ENCODE assay signal across 14 mouse cellular contexts in the genomic region with DNA sequence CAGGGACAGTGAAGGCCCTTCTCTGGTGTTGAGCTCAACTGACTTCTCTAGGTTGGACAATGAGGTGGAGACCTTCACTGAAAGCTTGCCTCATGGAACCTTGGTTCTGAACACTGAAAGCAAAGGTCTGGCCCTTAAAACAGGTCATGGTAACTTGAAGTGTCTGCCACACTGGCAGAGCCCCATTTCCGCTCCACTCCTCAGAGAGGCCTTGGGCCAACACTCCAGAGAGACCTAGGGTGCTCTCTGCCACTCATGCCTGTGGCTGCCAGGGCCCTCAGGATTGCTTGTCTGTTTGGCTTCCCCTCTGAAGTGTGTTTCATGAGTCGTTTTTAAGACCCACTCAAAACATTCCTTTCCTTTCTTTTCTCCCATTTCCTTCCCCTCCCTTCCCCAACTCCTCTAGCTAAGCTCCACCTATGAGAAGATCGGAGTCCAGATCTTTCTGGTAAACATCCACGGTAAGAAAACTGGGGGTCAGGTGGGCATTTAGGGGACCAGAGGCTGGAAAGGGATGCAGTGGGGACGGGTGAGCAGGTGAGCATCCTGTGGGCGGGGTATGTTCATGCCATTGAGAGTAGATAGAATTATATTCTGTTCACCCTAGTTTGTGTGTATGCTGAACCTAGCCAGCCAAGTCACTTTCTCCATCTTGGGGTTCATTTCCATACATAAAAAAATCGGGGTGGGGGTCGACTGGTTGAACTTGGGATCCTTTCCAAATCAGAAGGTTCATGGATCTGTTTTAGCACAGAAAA. TPM values are rescaled to one million over a fixed set of nuclear protein-coding genes. Genes with fewer than 3 reads are reported as not detected.
DNase-seq lines count a peak whose midpoint lies in the region; ATAC-seq and TF ChIP-seq lines count a peak whose summit lies in the region.
"Had no signal": no experiment of that assay in that cellular context is flagged by ENCODE, and none has a peak within 500 bp of the region (broad histone marks: within the 10 kb centered on the region; RNA-seq: fewer than 3 reads in every experiment).

No protein-coding gene starts in this region.

- no peak overlapping the region for H3K27ac ChIP-seq in heart, embryonic 12.5 days (ENCODE audit: poor library complexity, severe bottlenecking)
- peak overlapping the region; percentile 59 for H3K27ac ChIP-seq in lung, postnatal 0 days (ENCODE audit: low read length)
- no peak overlapping the region for H3K27ac ChIP-seq in forebrain, embryonic 11.5 days (ENCODE audit: low read depth, low read length)
- H3K27ac ChIP-seq in hindbrain, embryonic 16.5 days (ENCODE audit: low read depth, low read length), result no peak overlapping the region
- H3K27ac ChIP-seq: hindbrain, embryonic 13.5 days; limb, embryonic 15.5 days; midbrain, embryonic 13.5 days; neural tube, embryonic 15.5 days had no signal

- no peak for TF ChIP-seq CTCF in lung, postnatal 0 days (IDR thresholded peaks at IDR 0.05)

- no peak for ATAC-seq in heart, embryonic 12.5 days (ENCODE audit: insufficient number of reproducible peaks, low FRiP score)
- ATAC-seq in lung, postnatal 0 days, result peak; percentile 91
- no peak for ATAC-seq in forebrain, embryonic 11.5 days (replicated peaks; ENCODE audit: low FRiP score)
- ATAC-seq in hindbrain, embryonic 16.5 days, result no peak

- H3K4me1 ChIP-seq in heart, embryonic 12.5 days (replicated peaks), result peaks cover 10% of the 10 kb centered on the region; the same call in 1 of the 2 replicates
- peaks cover 10% of the 10 kb centered on the region; the same call in 1 of the 2 replicates for H3K4me1 ChIP-seq in lung, postnatal 0 days (ENCODE audit: insufficient read depth, low read depth, low read length)
- H3K4me1 ChIP-seq in forebrain, embryonic 11.5 days (replicated peaks; ENCODE audit: control insufficient read depth, insufficient read depth, low read length), result no peaks in the 10 kb centered on the region
- H3K4me1 ChIP-seq in hindbrain, embryonic 16.5 days (ENCODE audit: control insufficient read depth, insufficient read depth, low read depth, low read length), result peaks cover 2% of the 10 kb centered on the region; the same call in 1 of the 2 replicates
- H3K4me1 ChIP-seq: limb, embryonic 15.5 days; midbrain, embryonic 13.5 days had no signal

- H3K4me2 ChIP-seq in heart, embryonic 12.5 days, result no peak overlapping the region
- no peak overlapping the region for H3K4me2 ChIP-seq in lung, postnatal 0 days (replicated peaks; ENCODE audit: low read depth, low read length)
- no peak overlapping the region for H3K4me2 ChIP-seq in forebrain, embryonic 11.5 days (ENCODE audit: low read depth, low read length, severe bottlenecking)
- no peak overlapping the region for H3K4me2 ChIP-seq in hindbrain, embryonic 16.5 days (ENCODE audit: low read length)
- H3K4me2 ChIP-seq: limb, embryonic 15.5 days had no signal

- no peak overlapping the region for H3K4me3 ChIP-seq in heart, embryonic 12.5 days
- no peak overlapping the region for H3K4me3 ChIP-seq in lung, postnatal 0 days (ENCODE audit: low read depth, low read length)
- no peak overlapping the region for H3K4me3 ChIP-seq in forebrain, embryonic 11.5 days (ENCODE audit: low read depth, low read length)
- H3K4me3 ChIP-seq in hindbrain, embryonic 16.5 days (ENCODE audit: low read length), result no peak overlapping the region
- H3K4me3 ChIP-seq: erythroblast, embryonic 14.5 days; hindbrain, embryonic 13.5 days; limb, embryonic 15.5 days; midbrain, embryonic 13.5 days; myocyte; neural tube, embryonic 15.5 days had no signal

- no peaks in the 10 kb centered on the region for H3K9me3 ChIP-seq in heart, embryonic 12.5 days (replicated peaks)
- H3K9me3 ChIP-seq in lung, postnatal 0 days (ENCODE audit: low read length), result no peaks in the 10 kb centered on the region
- H3K9me3 ChIP-seq in forebrain, embryonic 11.5 days (ENCODE audit: control insufficient read depth, low read length), result no peaks in the 10 kb centered on the region
- no peaks in the 10 kb centered on the region for H3K9me3 ChIP-seq in hindbrain, embryonic 16.5 days (ENCODE audit: control insufficient read depth, low read length)
- H3K9me3 ChIP-seq: hindbrain, embryonic 13.5 days; limb, embryonic 15.5 days; midbrain, embryonic 13.5 days; neural tube, embryonic 15.5 days had no signal

- peak; percentile 85 for DNase-seq in heart, adult 11 months
- peak; percentile 14 to 45 for DNase-seq in urinary bladder, postnatal 4 days (ENCODE audit: low spot score in 2 of 2)
- DNase-seq in urinary bladder, postnatal 25 days (ENCODE audit: low spot score), result no peak
- peak; percentile 94 for DNase-seq in lung, postnatal 0 days (ENCODE audit: low spot score)
- DNase-seq in forebrain, embryonic 11.5 days (ENCODE audit: low spot score), result no peak

- H3K36me3 ChIP-seq in heart, embryonic 12.5 days, result no peaks in the 10 kb centered on the region
- no peaks in the 10 kb centered on the region for H3K36me3 ChIP-seq in lung, postnatal 0 days (ENCODE audit: insufficient read depth, low read length)
- no peaks in the 10 kb centered on the region for H3K36me3 ChIP-seq in forebrain, embryonic 11.5 days (ENCODE audit: control insufficient read depth, insufficient read depth, low read length)
- H3K36me3 ChIP-seq in hindbrain, embryonic 16.5 days (ENCODE audit: control insufficient read depth, insufficient read depth, low read length), result no peaks in the 10 kb centered on the region
- H3K36me3 ChIP-seq: hindbrain, embryonic 13.5 days; limb, embryonic 15.5 days; midbrain, embryonic 13.5 days; neural tube, embryonic 15.5 days had no signal

- WGBS in heart, embryonic 12.5 days, result 53% methylated on average over 8 of the region's 8 CpGs
- WGBS in lung, postnatal 0 days, result 34% methylated on average over 8 of the region's 8 CpGs
- WGBS in forebrain, embryonic 11.5 days, result 65% methylated on average over 8 of the region's 8 CpGs
- 64% methylated on average over 8 of the region's 8 CpGs for WGBS in hindbrain, embryonic 16.5 days

- H3K9ac ChIP-seq in heart, embryonic 12.5 days, result no peak overlapping the region
- H3K9ac ChIP-seq in lung, postnatal 0 days (replicated peaks; ENCODE audit: low read depth), result no peak overlapping the region
- no peak overlapping the region for H3K9ac ChIP-seq in forebrain, embryonic 11.5 days (ENCODE audit: low read length)
- H3K9ac ChIP-seq in hindbrain, embryonic 16.5 days (ENCODE audit: low read depth, low read length), result no peak overlapping the region
- H3K9ac ChIP-seq: hindbrain, embryonic 13.5 days; limb, embryonic 15.5 days; midbrain, embryonic 13.5 days; neural tube, embryonic 15.5 days had no signal

- 0 out of 2 replicates have a peak, but pooled peaks cover 3% of the 10 kb centered on the region for H3K27me3 ChIP-seq in heart, embryonic 12.5 days (replicated peaks)
- H3K27me3 ChIP-seq in lung, postnatal 0 days (replicated peaks; ENCODE audit: insufficient read depth, low read length), result no peaks in the 10 kb centered on the region
- H3K27me3 ChIP-seq in forebrain, embryonic 11.5 days (ENCODE audit: control insufficient read depth, insufficient read depth, low read length), result no peaks in the 10 kb centered on the region
- H3K27me3 ChIP-seq in hindbrain, embryonic 16.5 days (replicated peaks; ENCODE audit: control insufficient read depth, insufficient read depth, low read length), result no peaks in the 10 kb centered on the region
- H3K27me3 ChIP-seq: limb, embryonic 15.5 days; neural tube, embryonic 15.5 days had no signal

- peak; percentile 89 for TF ChIP-seq EP300 in lung, postnatal 0 days (IDR thresholded peaks at IDR 0.05)

RNA-seq across cellular contexts. Expression of a gene that starts 20.9 kb away (rescaled TPM):
- polyA plus RNA-seq in heart, embryonic 12.5 days (2016; fragmentation: Nextera tagmentation; extraction: Ambion mirVana), result 0.04 and 0.05 TPM in 2 replicates
- 10.9 and 12.3 TPM in 2 replicates for polyA plus RNA-seq in lung, postnatal 0 days (2015; fragmentation: Nextera tagmentation; extraction: Ambion mirVana)
- not detected in 2 replicates for polyA plus RNA-seq in forebrain, embryonic 11.5 days (2014; fragmentation: Nextera tagmentation; extraction: Ambion mirVana)
- polyA plus RNA-seq in hindbrain, embryonic 16.5 days (2015; fragmentation: Nextera tagmentation; extraction: Ambion mirVana), result 0.15 and 0.18 TPM in 2 replicates
- polyA plus RNA-seq: erythroblast, embryonic 14.5 days; kidney, adult 2 months; myocyte had no signal

RNA-seq across cellular contexts. Expression of a gene that starts 32.4 kb away (rescaled TPM):
- polyA plus RNA-seq in heart, embryonic 12.5 days (2016; fragmentation: Nextera tagmentation; extraction: Ambion mirVana), result 1.3 and 1.7 TPM in 2 replicates
- 1.6 TPM in 2 replicates for polyA plus RNA-seq in lung, postnatal 0 days (2015; fragmentation: Nextera tagmentation; extraction: Ambion mirVana)
- polyA plus RNA-seq in forebrain, embryonic 11.5 days (2014; fragmentation: Nextera tagmentation; extraction: Ambion mirVana), result 0.86 and 1.2 TPM in 2 replicates
- polyA plus RNA-seq in hindbrain, embryonic 16.5 days (2015; fragmentation: Nextera tagmentation; extraction: Ambion mirVana), result 0.41 and 0.67 TPM in 2 replicates
- polyA plus RNA-seq: erythroblast, embryonic 14.5 days had no signal

Comparison
In these comparisons a context has a peak if more than half of its experiments do, and no peak if none do; other contexts are left out.
1. DNase-seq: peak in heart, adult 11 months (single experiment), urinary bladder, postnatal 4 days (2 of 2) and lung, postnatal 0 days (single experiment); none in urinary bladder, postnatal 25 days (single experiment) and forebrain, embryonic 11.5 days (single experiment).
2. RNA of a gene that starts 20.9 kb away (polyA plus RNA-seq): 10.9 to 12.3 TPM in lung, postnatal 0 days; 0.15 to 0.18 TPM in hindbrain, embryonic 16.5 days, 0.04 to 0.05 TPM in heart, embryonic 12.5 days and not detected in forebrain, embryonic 11.5 days; every median in the first group is over 10 times any median in the second.